Mouse (Mus musculus) liver, embryonic 14.5 days (tissue): Measurements from ENCODE around the gene Gjb4. TPM values are rescaled to one million over a fixed set of nuclear protein-coding genes. Genes with fewer than 3 reads are reported as not detected.

Experiments used
- ATAC-seq: fragments of 200-750 bp; cut with Nextera tagmentation; 2 replicates; pipeline ENCODE4 v1.8.0; 2017; ENCODE audit warnings: moderate number of reproducible peaks, mild to moderate bottlenecking, moderate library complexity; ENCODE audit not compliant: insufficient read depth
- DNase-seq, 3 experiments: peaks; one replicate each; pipeline ENCODE4 v3.0.0-alpha.2; 2012 to 2013; ENCODE audit warnings: low read depth in 3 of 3, low spot score in 3 of 3
- H3K27ac ChIP-seq: fragments of 300-500 bp; sonication (generic); 2 replicates; pipeline ENCODE4 v1.5.1; 2014; ENCODE audit warnings: moderate library complexity, mild to moderate bottlenecking, control low read depth, inconsistent platforms
- H3K27me3 ChIP-seq: fragments of 300-500 bp; sonication (generic); 2 replicates; pipeline ENCODE4 v1.6.1; 2014; ENCODE audit warnings: mild to moderate bottlenecking, low read length, moderate library complexity; ENCODE audit not compliant: control insufficient read depth, insufficient read depth
- H3K36me3 ChIP-seq: fragments of 300-500 bp; sonication (generic); replicated peaks from 2 replicates; pipeline ENCODE4 v1.6.1; 2014; ENCODE audit warnings: low read depth; ENCODE audit not compliant: control insufficient read depth, insufficient read depth
- H3K4me1 ChIP-seq, 2 experiments: fragments of 200-500 bp in 1 of 2; fragments of 300-500 bp in 1 of 2; sonication (generic) in 1 of 2; replicated peaks; 2 replicates each; pipeline ENCODE4 v1.6.1; 2012 to 2014; ENCODE audit warnings: antibody characterized with exemption in 1 of 2, inconsistent platforms in 1 of 2, low read length in 1 of 2; ENCODE audit not compliant: control insufficient read depth in 2 of 2, insufficient read depth in 2 of 2
- H3K4me2 ChIP-seq: fragments of 300-500 bp; sonication (generic); 2 replicates; pipeline ENCODE4 v1.6.1; 2014; ENCODE audit warnings: low read depth, mild to moderate bottlenecking, control low read depth, moderate library complexity
- H3K4me3 ChIP-seq, 2 experiments: fragments of 200-500 bp in 1 of 2; fragments of 300-500 bp in 1 of 2; sonication (generic) in 1 of 2; 2 replicates each; pipeline ENCODE4 v1.5.1; 2012 to 2014; ENCODE audit warnings: low read depth in 2 of 2, low read length in 2 of 2, mild to moderate bottlenecking in 2 of 2, control low read depth in 1 of 2, inconsistent platforms in 1 of 2, moderate library complexity in 1 of 2; ENCODE audit not compliant: insufficient read depth in 1 of 2
- H3K9ac ChIP-seq: fragments of 300-500 bp; sonication (generic); replicated peaks from 2 replicates; pipeline ENCODE4 v1.6.1; 2014; ENCODE audit warnings: mild to moderate bottlenecking, control low read depth, moderate library complexity
- H3K9me3 ChIP-seq: fragments of 300-500 bp; sonication (generic); 2 replicates; pipeline ENCODE4 v1.6.1; 2016; ENCODE audit warnings: low read length, mixed read lengths; ENCODE audit not compliant: control insufficient read depth
- CTCF ChIP-seq: IDR thresholded peaks from 2 replicates; pipeline ENCODE4 v1.5.1; 2016; ENCODE audit warnings: antibody characterized with exemption, low read depth, control low read depth
- EP300 ChIP-seq: IDR thresholded peaks from 2 replicates; pipeline ENCODE4 v1.6.1; 2016; ENCODE audit warnings: antibody characterized with exemption, low read depth
- WGBS: fragments of 180-500 bp; shearing (Covaris S2); extraction: QIAGEN DNeasy Blood & Tissue Kit; methylation state at CpG from one replicate; pipeline ENCODE4 v1.1.7; 2014; ENCODE audit not compliant: insufficient replicate concordance; 5-methylcytosine and 5-hydroxymethylcytosine counted together
- polyA plus RNA-seq, 2 experiments: library from polyadenylated mRNA; depleted of rRNA in 1 of 2; stranded (reverse) in 1 of 2; unstranded in 1 of 2; fragments of >200 nt; fragmentation: Nextera tagmentation in 1 of 2; extraction: Ambion mirVana in 1 of 2; gene quantifications; 2 replicates each; pipeline versions ENCODE4 v1.2.1 to v1.2.3; 2012 to 2014

The Gjb4 gene
- polyA plus RNA-seq, 2 experiments, result not detected

DNA sequence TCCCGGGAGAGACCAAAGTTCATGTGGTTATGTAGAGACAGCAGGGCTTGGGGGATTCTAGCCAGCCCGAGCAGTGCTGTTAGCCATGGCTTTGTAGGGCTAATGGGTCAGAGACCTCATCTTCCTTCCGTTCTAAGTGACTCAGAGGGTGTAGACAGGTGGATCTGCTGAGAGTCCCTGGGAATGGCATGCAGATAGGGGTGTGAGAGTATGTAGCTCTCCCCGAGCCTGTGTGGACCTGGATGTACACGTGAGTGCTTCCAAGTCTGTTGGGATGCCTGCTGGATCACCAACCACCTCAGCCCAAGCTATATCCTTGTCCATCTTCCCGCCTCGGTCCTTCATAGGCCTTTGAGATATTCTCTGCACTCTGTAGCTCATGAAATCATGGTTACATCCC is 25.5 kb downstream of the Gjb4 start:
- peaks cover 0 to 1% of the 10 kb centered on the region in 2 experiments; a peak in 1 of 4 replicates for H3K4me1 ChIP-seq
- peaks cover 16% of the 10 kb centered on the region for H3K27me3 ChIP-seq
- H3K4me2 ChIP-seq, result no peak overlapping the region
- no peak overlapping the region for H3K9ac ChIP-seq
- H3K4me3 ChIP-seq, result no peak overlapping the region
- TF ChIP-seq CTCF (no peak), EP300 (no peak)
- no peak for ATAC-seq
- WGBS, result 30% methylated on average over 7 of the region's 7 CpGs
- no peaks in the 10 kb centered on the region for H3K9me3 ChIP-seq
- H3K36me3 ChIP-seq, result no peaks in the 10 kb centered on the region
- no peak for DNase-seq
- H3K27ac ChIP-seq, result no peak overlapping the region

DNA sequence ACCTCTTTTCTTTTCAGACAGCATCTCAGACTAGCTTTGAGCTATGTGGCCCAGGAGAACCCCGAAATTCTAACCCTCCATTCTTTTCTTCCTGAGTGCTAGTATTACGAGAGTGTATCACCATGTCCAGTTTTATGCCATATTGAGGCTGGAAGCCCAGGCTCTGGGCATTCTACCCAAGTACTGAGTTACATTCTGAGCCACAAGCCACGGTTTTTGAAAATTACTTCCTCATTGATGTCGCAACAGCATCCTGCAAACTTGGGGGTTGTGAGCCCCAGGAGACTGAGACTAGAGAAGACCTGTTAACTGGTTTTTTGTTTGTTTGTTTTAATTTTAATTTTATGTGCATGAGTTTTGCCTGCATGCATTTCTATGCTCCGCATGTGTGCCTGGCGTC is 26.1 kb downstream of the Gjb4 start:
- peaks cover 0 to 1% of the 10 kb centered on the region in 2 experiments; a peak in 1 of 4 replicates for H3K4me1 ChIP-seq
- H3K36me3 ChIP-seq, result no peaks in the 10 kb centered on the region
- H3K9ac ChIP-seq, result no peak overlapping the region
- DNase-seq (no peak), ATAC-seq (no peak)
- H3K27me3 ChIP-seq, result peaks cover 16% of the 10 kb centered on the region
- no peak overlapping the region for H3K4me2 ChIP-seq
- no peaks in the 10 kb centered on the region for H3K9me3 ChIP-seq
- 23% methylated on average over 6 of the region's 6 CpGs for WGBS
- H3K27ac ChIP-seq, result no peak overlapping the region
- TF ChIP-seq EP300 (no peak), CTCF (no peak)
- no peak overlapping the region for H3K4me3 ChIP-seq

DNA sequence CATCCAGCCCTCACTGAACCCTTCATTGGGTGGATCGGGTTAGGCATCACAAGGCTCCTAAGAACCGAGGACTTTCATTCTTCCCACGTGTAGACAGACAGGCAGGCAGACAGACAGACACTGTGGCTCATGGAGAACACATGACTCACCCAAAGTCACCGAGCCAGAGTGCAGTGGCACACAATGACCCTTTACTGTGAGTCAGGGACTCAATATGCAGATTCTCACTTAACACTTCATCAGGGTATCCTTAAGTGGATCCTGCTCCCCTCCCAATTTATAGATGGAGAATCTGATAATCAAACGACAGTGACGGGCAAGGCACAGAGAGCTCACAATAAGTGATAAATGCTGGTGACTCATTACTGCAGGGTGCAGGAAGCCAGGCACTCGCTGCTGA is 26.6 kb downstream of the Gjb4 start:
- TF ChIP-seq EP300 (no peak), CTCF (no peak)
- no peaks in the 10 kb centered on the region for H3K9me3 ChIP-seq
- no peaks in the 10 kb centered on the region for H3K36me3 ChIP-seq
- H3K27ac ChIP-seq, result no peak overlapping the region
- no peak overlapping the region for H3K4me3 ChIP-seq
- peaks cover 16% of the 10 kb centered on the region for H3K27me3 ChIP-seq
- H3K4me1 ChIP-seq, result peaks cover 0 to 1% of the 10 kb centered on the region in 2 experiments; a peak in 1 of 4 replicates
- 21% methylated on average over 7 of the region's 7 CpGs for WGBS
- H3K4me2 ChIP-seq, result no peak overlapping the region
- H3K9ac ChIP-seq, result no peak overlapping the region
- DNase-seq (no peak), ATAC-seq (no peak)

DNA sequence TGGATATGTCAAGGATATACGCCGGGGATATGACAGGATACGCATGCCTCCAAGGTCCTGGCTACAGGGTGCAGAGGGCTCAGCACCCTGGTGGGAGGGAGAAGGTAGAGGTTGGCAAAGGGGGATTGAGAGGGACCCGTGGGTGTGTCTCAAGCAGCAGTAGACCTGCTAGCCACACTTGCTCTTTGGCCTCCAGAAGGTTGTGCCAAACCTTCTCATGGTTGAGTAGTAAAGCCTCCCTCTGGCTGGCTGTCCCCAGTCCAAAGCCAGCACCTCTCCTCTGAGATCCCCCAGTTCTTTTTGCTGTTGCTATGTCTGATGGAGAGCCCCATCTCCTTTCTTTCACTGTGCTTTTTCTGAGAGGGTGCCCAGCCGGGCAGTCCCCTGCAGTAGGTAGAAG is 28.6 kb downstream of the Gjb4 start:
- TF ChIP-seq EP300 (no peak), CTCF (no peak)
- no peak overlapping the region for H3K9ac ChIP-seq
- WGBS, result 68% methylated on average over 5 of the region's 5 CpGs
- H3K4me3 ChIP-seq, result no peak overlapping the region
- no peak overlapping the region for H3K27ac ChIP-seq
- H3K4me1 ChIP-seq, result peaks cover 0 to 1% of the 10 kb centered on the region in 2 experiments; a peak in 1 of 4 replicates
- no peak for DNase-seq
- peaks cover 7% of the 10 kb centered on the region for H3K27me3 ChIP-seq
- no peaks in the 10 kb centered on the region for H3K9me3 ChIP-seq
- ATAC-seq, result no peak
- H3K4me2 ChIP-seq, result no peak overlapping the region
- no peaks in the 10 kb centered on the region for H3K36me3 ChIP-seq

DNA sequence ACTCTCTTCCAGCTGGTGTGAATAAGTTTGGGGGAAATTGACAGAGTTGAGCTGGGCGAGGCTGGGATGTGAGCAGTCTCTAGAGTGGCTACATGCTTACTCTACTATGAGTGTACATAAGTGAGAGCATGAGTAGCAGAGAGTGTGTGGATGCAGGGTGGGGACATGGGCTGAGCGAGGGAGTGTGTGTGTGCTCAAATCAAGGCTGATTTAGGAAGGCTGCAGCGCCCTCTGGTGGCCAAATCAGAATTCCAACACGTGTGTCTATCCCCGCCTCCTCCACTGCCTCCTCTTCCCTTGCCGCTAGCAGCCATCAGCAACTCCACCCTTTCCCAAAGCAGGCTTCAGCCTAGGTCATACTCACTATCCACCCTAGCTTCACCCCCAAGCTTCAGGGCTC is 29.1 kb downstream of the Gjb4 start:
- peak; percentile 36 to 45 (median 44) for DNase-seq

More for the DNA sequence above, 29.1 kb downstream of the Gjb4 start:
- TF ChIP-seq CTCF (peak; percentile 91), EP300 (no peak)
- Histone ChIP-seq H3K9ac (no peak overlapping the region), H3K36me3 (no peaks in the 10 kb centered on the region), H3K9me3 (no peaks in the 10 kb centered on the region), H3K4me1 (peaks cover 0 to 1% of the 10 kb centered on the region in 2 experiments; a peak in 1 of 4 replicates), H3K4me3 (no peak overlapping the region), H3K4me2 (no peak overlapping the region), H3K27ac (no peak overlapping the region), H3K27me3 (peaks cover 1% of the 10 kb centered on the region; the same call in 1 of the 2 replicates)
- WGBS, result 10% methylated on average over 6 of the region's 6 CpGs
- no peak; the same call in 1 of the 2 replicates for ATAC-seq
